Mouse (Mus musculus) neural tube, embryonic 11.5 days (tissue): Measurements from ENCODE around the gene Chn2. TPM values are rescaled to one million over a fixed set of nuclear protein-coding genes. Genes with fewer than 3 reads are reported as not detected.

Experiments used
- ATAC-seq: fragments of 200-750 bp; cut with Nextera tagmentation; 2 replicates; pipeline ENCODE4 v1.8.0; 2017; ENCODE audit warnings: moderate number of reproducible peaks, mild to moderate bottlenecking, moderate TSS enrichment, moderate library complexity; ENCODE audit not compliant: insufficient read depth, low FRiP score, low TSS enrichment
- DNase-seq: peaks from one replicate; pipeline ENCODE4 v3.0.0-alpha.2; 2015; ENCODE audit warnings: low spot score
- H3K27ac ChIP-seq: fragments of 300-500 bp; sonication (generic); 2 replicates; pipeline ENCODE4 v1.5.1; 2014; ENCODE audit warnings: low read depth, mild to moderate bottlenecking, low read length
- H3K27me3 ChIP-seq: fragments of 300-500 bp; sonication (generic); 2 replicates; pipeline ENCODE4 v1.6.1; 2014; ENCODE audit warnings: mild to moderate bottlenecking, low read length, mixed read lengths; ENCODE audit not compliant: control insufficient read depth, insufficient read depth
- H3K36me3 ChIP-seq: fragments of 300-500 bp; sonication (generic); 2 replicates; pipeline ENCODE4 v1.6.1; 2014; ENCODE audit warnings: mild to moderate bottlenecking, low read length, moderate library complexity, mixed read lengths; ENCODE audit not compliant: control insufficient read depth, insufficient read depth
- H3K4me1 ChIP-seq: fragments of 300-500 bp; sonication (generic); 2 replicates; pipeline ENCODE4 v1.6.1; 2014; ENCODE audit warnings: low read length, mixed read lengths; ENCODE audit not compliant: control insufficient read depth, insufficient read depth
- H3K4me2 ChIP-seq: fragments of 300-500 bp; sonication (generic); 2 replicates; pipeline ENCODE4 v1.6.1; 2014; ENCODE audit warnings: low read depth, mild to moderate bottlenecking, moderate library complexity
- H3K4me3 ChIP-seq: fragments of 300-500 bp; sonication (generic); 2 replicates; pipeline ENCODE4 v1.5.1; 2014; ENCODE audit warnings: low read depth, low read length
- H3K9ac ChIP-seq: fragments of 300-500 bp; sonication (generic); 2 replicates; pipeline ENCODE4 v1.6.1; 2014; ENCODE audit warnings: mild to moderate bottlenecking, low read length
- H3K9me3 ChIP-seq: fragments of 300-500 bp; sonication (generic); 2 replicates; pipeline ENCODE4 v1.6.1; 2016; ENCODE audit warnings: low read length; ENCODE audit not compliant: control insufficient read depth
- WGBS: fragments of 180-500 bp; shearing (Covaris S2); extraction: QIAGEN DNeasy Blood & Tissue Kit; methylation state at CpG from one replicate; pipeline ENCODE4 v1.1.7; 2014; 5-methylcytosine and 5-hydroxymethylcytosine counted together
- polyA plus RNA-seq: library from polyadenylated mRNA; unstranded; fragments of >200 nt; fragmentation: Nextera tagmentation; extraction: Ambion mirVana; gene quantifications from 2 replicates; pipeline ENCODE4 v1.2.1, GENCODE M21; 2014

The Chn2 gene
- polyA plus RNA-seq, 1 experiment from 2014 or later = 24.2 TPM

GRCm38 (mm10) chr6:54076625-54077024, 37.3 kb downstream of the Chn2 start:
- H3K4me1 ChIP-seq = no peaks in the 10 kb centered on the region
- H3K27ac ChIP-seq = no peak overlapping the region
- no peak overlapping the region for H3K4me2 ChIP-seq
- no peaks in the 10 kb centered on the region for H3K27me3 ChIP-seq
- no peaks in the 10 kb centered on the region for H3K9me3 ChIP-seq
- H3K9ac ChIP-seq = no peak overlapping the region
- no peaks in the 10 kb centered on the region for H3K36me3 ChIP-seq
- DNase-seq (no peak), ATAC-seq (no peak)
- H3K4me3 ChIP-seq = no peak overlapping the region
- 87% methylated on average over 5 of the region's 5 CpGs for WGBS

DNA sequence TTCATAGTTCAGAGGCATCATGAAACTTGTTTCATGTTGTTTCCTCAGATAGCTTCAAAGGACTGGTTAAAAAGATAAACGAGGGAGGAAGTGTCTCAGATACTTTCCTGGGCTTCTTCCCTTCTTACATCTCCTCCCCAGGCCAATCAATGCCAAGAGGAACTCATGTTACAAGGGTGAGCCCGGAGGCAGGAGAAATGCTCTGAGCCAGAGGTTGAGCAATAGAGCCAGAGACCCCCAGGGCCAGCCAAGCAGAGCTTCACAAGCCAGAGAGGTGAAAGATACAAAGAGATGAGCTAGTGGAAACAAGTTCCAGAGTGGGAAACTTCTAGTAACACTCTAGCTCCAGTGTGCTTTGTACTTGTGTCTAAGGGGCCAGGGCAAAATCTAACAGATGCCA, 38.9 kb downstream of the Chn2 start:
- no peaks in the 10 kb centered on the region for H3K9me3 ChIP-seq
- H3K4me2 ChIP-seq = no peak overlapping the region
- no peak overlapping the region for H3K27ac ChIP-seq
- no peak overlapping the region for H3K9ac ChIP-seq
- no peak for ATAC-seq
- H3K4me3 ChIP-seq = no peak overlapping the region
- no peaks in the 10 kb centered on the region for H3K36me3 ChIP-seq
- H3K27me3 ChIP-seq = no peaks in the 10 kb centered on the region
- no peak for DNase-seq
- 68% methylated on average over 2 of the region's 2 CpGs for WGBS
- no peaks in the 10 kb centered on the region for H3K4me1 ChIP-seq

- DNase-seq (no peak), ATAC-seq (no peak)
- Histone ChIP-seq H3K27me3 (no peaks in the 10 kb centered on the region), H3K4me2 (no peak overlapping the region), H3K9me3 (no peaks in the 10 kb centered on the region), H3K4me3 (no peak overlapping the region), H3K27ac (no peak overlapping the region), H3K36me3 (no peaks in the 10 kb centered on the region), H3K4me1 (no peaks in the 10 kb centered on the region), H3K9ac (no peak overlapping the region)
- WGBS = 90% methylated on average over 2 of the region's 2 CpGs
These were observed 40.5 kb downstream of the Chn2 start for GRCm38 (mm10) chr6:54079881-54080280.

GRCm38 (mm10) chr6:54080518-54081285, 41.3 kb downstream of the Chn2 start:
- ATAC-seq = no peak
- H3K9ac ChIP-seq = no peak overlapping the region
- no peak for DNase-seq
- no peaks in the 10 kb centered on the region for H3K36me3 ChIP-seq
- WGBS = 93% methylated on average over 15 of the region's 15 CpGs
- no peak overlapping the region for H3K27ac ChIP-seq
- H3K4me1 ChIP-seq = no peaks in the 10 kb centered on the region
- no peak overlapping the region for H3K4me3 ChIP-seq
- no peak overlapping the region for H3K4me2 ChIP-seq
- no peaks in the 10 kb centered on the region for H3K27me3 ChIP-seq
- no peaks in the 10 kb centered on the region for H3K9me3 ChIP-seq

DNA sequence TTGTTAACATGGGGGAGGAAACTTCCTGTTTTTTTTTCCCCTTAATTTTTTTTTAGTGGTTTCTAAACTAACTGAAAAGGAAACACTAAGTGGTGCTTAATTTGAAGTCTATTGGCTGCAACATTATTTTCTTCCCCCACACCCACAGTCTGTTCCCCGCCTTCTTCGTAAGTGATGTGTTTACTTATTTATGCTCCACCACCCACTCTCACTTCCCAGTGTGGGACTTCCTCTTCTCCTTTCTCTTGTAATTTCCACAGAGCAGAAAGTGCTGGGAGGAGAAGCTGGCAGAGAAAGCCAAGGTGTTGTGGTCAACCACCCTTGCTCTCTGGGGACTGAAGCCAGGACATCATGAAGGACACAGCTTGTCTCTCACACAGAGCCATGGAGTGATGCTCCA, 43.2 kb downstream of the Chn2 start:
- Histone ChIP-seq H3K4me3 (no peak overlapping the region), H3K27ac (no peak overlapping the region), H3K36me3 (no peaks in the 10 kb centered on the region), H3K9me3 (no peaks in the 10 kb centered on the region), H3K4me2 (no peak overlapping the region), H3K9ac (no peak overlapping the region), H3K4me1 (no peaks in the 10 kb centered on the region), H3K27me3 (no peaks in the 10 kb centered on the region)
- WGBS = 79% methylated on average over 2 of the region's 2 CpGs
- DNase-seq = no peak
- no peak for ATAC-seq

- ATAC-seq (no peak), DNase-seq (no peak)
- H3K4me2 ChIP-seq = no peak overlapping the region
- H3K36me3 ChIP-seq = no peaks in the 10 kb centered on the region
- H3K9me3 ChIP-seq = no peaks in the 10 kb centered on the region
- no peak overlapping the region for H3K9ac ChIP-seq
- H3K27me3 ChIP-seq = no peaks in the 10 kb centered on the region
- no peak overlapping the region for H3K4me3 ChIP-seq
- 82% methylated on average over 6 of the region's 6 CpGs for WGBS
- no peak overlapping the region for H3K27ac ChIP-seq
- H3K4me1 ChIP-seq = no peaks in the 10 kb centered on the region
These were observed 44.7 kb downstream of the Chn2 start for GRCm38 (mm10) chr6:54084046-54084445.

- Histone ChIP-seq H3K9ac (no peak overlapping the region), H3K36me3 (no peaks in the 10 kb centered on the region), H3K4me2 (no peak overlapping the region), H3K27me3 (no peaks in the 10 kb centered on the region), H3K9me3 (no peaks in the 10 kb centered on the region), H3K4me1 (no peaks in the 10 kb centered on the region), H3K4me3 (no peak overlapping the region), H3K27ac (no peak overlapping the region)
- 74% methylated on average over 9 of the region's 9 CpGs for WGBS
- DNase-seq (no peak), ATAC-seq (no peak)
These were observed 45.7 kb downstream of the Chn2 start for GRCm38 (mm10) chr6:54085009-54085408.

DNA sequence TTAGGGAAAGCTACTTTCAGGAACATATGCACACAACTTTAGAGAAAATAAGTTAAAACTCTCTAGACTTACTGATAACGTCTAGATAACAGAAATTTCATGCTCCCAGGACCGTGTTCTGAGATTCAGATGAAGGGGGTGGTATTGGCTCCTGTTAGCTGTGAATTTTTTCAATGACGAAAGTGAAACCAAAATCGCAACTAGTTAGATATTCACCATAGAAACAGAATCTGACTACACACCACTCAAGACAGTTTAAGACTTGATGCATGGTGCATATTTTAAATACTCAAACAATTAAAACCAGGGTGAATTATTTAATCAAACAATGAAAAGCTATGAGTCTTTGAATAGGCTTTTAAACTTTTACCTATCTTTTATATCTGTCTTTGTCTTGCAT, 48.8 kb downstream of the Chn2 start:
- H3K27ac ChIP-seq = no peak overlapping the region
- WGBS = 94% methylated on average over 4 of the region's 4 CpGs

GRCm38 (mm10) chr6:54090822-54091221, 51.5 kb downstream of the Chn2 start:
- no peaks in the 10 kb centered on the region for H3K4me1 ChIP-seq
- no peak for ATAC-seq
- no peaks in the 10 kb centered on the region for H3K36me3 ChIP-seq
- H3K4me2 ChIP-seq = no peak overlapping the region
- no peaks in the 10 kb centered on the region for H3K27me3 ChIP-seq
- no peak overlapping the region for H3K27ac ChIP-seq
- no peak overlapping the region for H3K9ac ChIP-seq
- no peak for DNase-seq
- H3K4me3 ChIP-seq = no peak overlapping the region
- WGBS = 83% methylated on average over 3 of the region's 3 CpGs
- no peaks in the 10 kb centered on the region for H3K9me3 ChIP-seq

More for the DNA sequence above, 48.8 kb downstream of the Chn2 start:
- Histone ChIP-seq H3K27me3 (no peaks in the 10 kb centered on the region), H3K9ac (no peak overlapping the region), H3K4me3 (no peak overlapping the region), H3K4me2 (no peak overlapping the region), H3K4me1 (no peaks in the 10 kb centered on the region), H3K9me3 (no peaks in the 10 kb centered on the region), H3K36me3 (no peaks in the 10 kb centered on the region)
- ATAC-seq = no peak
- DNase-seq = no peak
